8 mouse cellular contexts compared by ENCODE assay signal in genomic region chr12:30912840-30913239, GRCm38 (mm10). TPM values are rescaled to one million over a fixed set of nuclear protein-coding genes. Genes with fewer than 3 reads are reported as not detected.
DNase-seq lines count a peak whose midpoint lies in the region; ATAC-seq lines count a peak whose summit lies in the region.

No protein-coding gene starts in this region.

- DNase-seq in liver, embryonic 11.5 days (ENCODE audit: low spot score): no peak
- DNase-seq in liver: no peak
- peak; percentile 8 to 24 for DNase-seq in kidney, postnatal 4 days
- no peak for DNase-seq in frontal cortex, postnatal 36 days (ENCODE audit: low spot score in 2 of 2)
- DNase-seq in right cerebral cortex, postnatal 36 days (ENCODE audit: low spot score in 2 of 2): no peak
- no peak for DNase-seq in right cerebral cortex, postnatal 14 days

- no peaks in the 10 kb centered on the region for H3K27me3 ChIP-seq in liver, embryonic 11.5 days (replicated peaks; ENCODE audit: control insufficient read depth, insufficient read depth, low read length)
- H3K27me3 ChIP-seq in hindbrain, embryonic 12.5 days: no peaks in the 10 kb centered on the region
- H3K27me3 ChIP-seq in neural tube, embryonic 12.5 days (replicated peaks): no peaks in the 10 kb centered on the region

- ATAC-seq in liver, embryonic 11.5 days (replicated peaks; ENCODE audit: low FRiP score): no peak
- ATAC-seq in hindbrain, embryonic 12.5 days (ENCODE audit: low FRiP score): no peak
- ATAC-seq in neural tube, embryonic 12.5 days (ENCODE audit: low FRiP score, low read depth): no peak

- H3K36me3 ChIP-seq in liver, embryonic 11.5 days (ENCODE audit: control insufficient read depth, insufficient read depth, low read length): 0 out of 2 replicates have a peak, but pooled peaks cover 2% of the 10 kb centered on the region
- H3K36me3 ChIP-seq in hindbrain, embryonic 12.5 days: no peaks in the 10 kb centered on the region
- no peaks in the 10 kb centered on the region for H3K36me3 ChIP-seq in neural tube, embryonic 12.5 days

- H3K4me3 ChIP-seq in liver, embryonic 11.5 days (ENCODE audit: low read depth, low read length): peak overlapping the region; percentile 70
- H3K4me3 ChIP-seq in hindbrain, embryonic 12.5 days: peak overlapping the region; percentile 74
- H3K4me3 ChIP-seq in neural tube, embryonic 12.5 days: no peak overlapping the region

- no peaks in the 10 kb centered on the region for H3K9me3 ChIP-seq in liver, embryonic 11.5 days (ENCODE audit: control insufficient read depth, low read length)
- H3K9me3 ChIP-seq in hindbrain, embryonic 12.5 days (replicated peaks): no peaks in the 10 kb centered on the region
- H3K9me3 ChIP-seq in neural tube, embryonic 12.5 days: no peaks in the 10 kb centered on the region

- peaks cover 5% of the 10 kb centered on the region for H3K4me1 ChIP-seq in liver, embryonic 11.5 days (replicated peaks; ENCODE audit: control insufficient read depth, insufficient read depth, low read length)
- H3K4me1 ChIP-seq in hindbrain, embryonic 12.5 days: peaks cover 13% of the 10 kb centered on the region
- peaks cover 7% of the 10 kb centered on the region for H3K4me1 ChIP-seq in neural tube, embryonic 12.5 days

- H3K9ac ChIP-seq in liver, embryonic 11.5 days (ENCODE audit: low read depth, low read length): no peak overlapping the region
- no peak overlapping the region for H3K9ac ChIP-seq in hindbrain, embryonic 12.5 days
- no peak overlapping the region for H3K9ac ChIP-seq in neural tube, embryonic 12.5 days

- H3K27ac ChIP-seq in liver, embryonic 11.5 days (ENCODE audit: low read depth, low read length): no peak overlapping the region
- H3K27ac ChIP-seq in hindbrain, embryonic 12.5 days: no peak overlapping the region
- H3K27ac ChIP-seq in neural tube, embryonic 12.5 days: no peak overlapping the region

- WGBS in liver, embryonic 11.5 days: 68% methylated on average over 3 of the region's 3 CpGs
- 58% methylated on average over 3 of the region's 3 CpGs for WGBS in hindbrain, embryonic 12.5 days
- 60% methylated on average over 3 of the region's 3 CpGs for WGBS in neural tube, embryonic 12.5 days

- peak overlapping the region; percentile 89 for H3K4me2 ChIP-seq in liver, embryonic 11.5 days
- peak overlapping the region; percentile 94 for H3K4me2 ChIP-seq in hindbrain, embryonic 12.5 days (replicated peaks)
- H3K4me2 ChIP-seq in neural tube, embryonic 12.5 days (replicated peaks): peak overlapping the region; percentile 97

RNA-seq across cellular contexts. Expression of gene Sh3yl1, which starts 1.4 kb away (rescaled TPM):
- polyA plus RNA-seq in liver, embryonic 11.5 days (2014; fragmentation: Nextera tagmentation; extraction: Ambion mirVana): 19.9 and 20.8 TPM in 2 replicates
- polyA plus RNA-seq in hindbrain, embryonic 12.5 days (2016; fragmentation: Nextera tagmentation; extraction: Ambion mirVana): 33.1 and 39.1 TPM in 2 replicates
- 31.7 and 32.0 TPM in 2 replicates for polyA plus RNA-seq in neural tube, embryonic 12.5 days (2016; fragmentation: Nextera tagmentation; extraction: Ambion mirVana)

RNA-seq across cellular contexts. Expression of gene Acp1, which starts 1.5 kb away (rescaled TPM):
- polyA plus RNA-seq in liver, embryonic 11.5 days (2014; fragmentation: Nextera tagmentation; extraction: Ambion mirVana): 308 and 350 TPM in 2 replicates
- 130 and 136 TPM in 2 replicates for polyA plus RNA-seq in hindbrain, embryonic 12.5 days (2016; fragmentation: Nextera tagmentation; extraction: Ambion mirVana)
- polyA plus RNA-seq in neural tube, embryonic 12.5 days (2016; fragmentation: Nextera tagmentation; extraction: Ambion mirVana): 131 and 134 TPM in 2 replicates

RNA-seq across cellular contexts. Expression of gene Alkal2, which starts 28.7 kb away (rescaled TPM):
- not detected in 2 replicates for polyA plus RNA-seq in liver, embryonic 11.5 days (2014; fragmentation: Nextera tagmentation; extraction: Ambion mirVana)
- polyA plus RNA-seq in hindbrain, embryonic 12.5 days (2016; fragmentation: Nextera tagmentation; extraction: Ambion mirVana): 0.21 and 1.2 TPM in 2 replicates
- 0.14 and 0.51 TPM in 2 replicates for polyA plus RNA-seq in neural tube, embryonic 12.5 days (2016; fragmentation: Nextera tagmentation; extraction: Ambion mirVana)

Comparison
In these comparisons a context has a peak if more than half of its experiments do, and no peak if none do; other contexts are left out.
1. DNase-seq: peak in kidney, postnatal 4 days (2 of 2); none in liver, embryonic 11.5 days (single experiment), liver (single experiment), frontal cortex, postnatal 36 days (0 of 2), right cerebral cortex, postnatal 36 days (0 of 2) and right cerebral cortex, postnatal 14 days (single experiment).
2. Peak in every context shown above with its lines, with median percentiles within 50 percentile points of each other: H3K4me2 ChIP-seq.